Mouse (Mus musculus) kidney, postnatal 10 days (tissue): ENCODE results near the gene Cacna2d1.
A peak's percentile ranks its signal among the peaks of the same experiment; 100 is the strongest.

ENCODE experiments used
- DNase-seq: peaks from one replicate; pipeline ENCODE4 v3.0.0; 2021; ENCODE audit warnings: mixed read lengths

The Cacna2d1 gene

DNA sequence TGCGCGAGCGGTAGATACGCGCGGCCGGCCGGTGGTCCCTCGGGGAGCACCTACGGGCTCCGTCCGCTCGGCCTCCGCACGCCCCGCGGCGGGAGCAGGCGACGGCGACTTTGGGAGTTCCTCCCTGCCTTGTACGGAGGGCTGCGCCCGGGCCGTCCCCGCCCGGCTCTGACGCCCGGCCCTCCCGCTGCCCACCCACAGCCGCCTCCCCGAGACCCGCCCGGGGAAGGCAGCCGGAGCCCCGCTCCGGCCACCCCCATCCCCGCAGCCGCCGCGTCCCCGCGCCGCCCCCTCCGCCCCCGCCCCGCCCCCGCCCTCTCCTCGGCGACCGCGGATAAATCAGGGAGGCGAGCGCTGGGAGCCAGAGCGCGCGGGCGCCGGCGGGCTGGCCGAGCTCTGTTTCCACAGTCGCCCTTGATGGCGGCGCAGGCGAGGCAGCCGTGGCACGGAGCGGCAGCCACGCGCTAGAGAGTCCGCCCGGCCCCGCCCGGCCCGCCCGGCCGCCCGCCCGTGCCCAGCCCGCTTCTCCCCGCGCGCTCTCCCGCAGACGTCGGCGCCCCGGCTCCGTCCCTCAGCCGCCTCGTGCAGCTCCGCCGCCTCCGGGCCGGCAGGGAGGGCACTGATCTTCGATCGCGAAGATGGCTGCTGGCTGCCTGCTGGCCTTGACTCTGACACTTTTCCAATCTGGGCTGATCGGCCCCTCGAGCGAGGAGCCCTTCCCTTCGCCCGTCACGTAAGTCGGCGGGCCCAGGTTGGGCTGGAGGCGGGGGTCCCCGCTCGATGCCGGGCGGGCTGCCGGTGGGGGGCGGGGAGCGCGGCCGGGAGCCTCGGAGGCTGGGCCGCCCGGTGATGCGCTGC, at the start of gene Cacna2d1:
Cacna2d1 (plus strand) TSS at position 316 of the 858 bp plus-strand sequence.
- DNase-seq: peak; percentile 75

DNA sequence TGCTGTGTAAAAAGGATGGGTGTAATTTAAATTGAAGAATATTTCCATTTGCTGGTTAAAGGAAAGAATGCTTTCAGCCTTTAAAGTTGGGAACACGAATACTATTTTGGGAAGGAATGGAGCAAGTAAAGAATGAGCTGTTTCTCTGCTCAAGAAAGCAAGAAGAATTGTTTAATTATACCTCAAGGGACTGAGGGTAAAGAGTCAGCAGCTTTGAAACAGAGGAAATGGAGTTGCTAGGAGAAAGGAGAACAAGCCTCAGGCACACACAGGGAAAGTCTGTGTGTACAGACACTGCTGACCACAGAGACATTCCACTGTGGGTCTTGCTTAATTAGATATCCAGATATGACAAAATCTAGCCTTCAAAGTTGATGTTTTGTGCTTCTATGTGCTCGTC, 39.4 kb upstream of the Cacna2d1 start:
- no peak for DNase-seq

DNA sequence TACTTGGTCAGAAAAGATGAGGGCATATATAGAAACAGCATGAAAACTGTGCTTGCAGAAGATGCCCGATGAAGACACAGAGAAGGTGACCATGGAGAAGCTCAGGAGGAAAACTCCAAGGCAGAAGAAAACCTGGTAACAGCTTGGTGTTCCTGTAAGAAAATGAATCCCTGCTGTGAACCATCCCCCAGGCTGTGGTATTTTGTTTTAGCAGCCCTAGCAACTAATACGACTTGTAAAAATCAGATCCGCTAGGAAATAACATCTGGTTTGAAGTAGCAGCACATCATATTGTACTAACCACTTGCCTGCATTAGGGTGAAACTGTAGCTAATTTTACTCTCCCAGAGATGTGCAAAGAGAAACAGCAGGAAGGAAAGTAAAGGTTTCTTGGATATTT, 37.8 kb upstream of the Cacna2d1 start:
- no peak for DNase-seq

DNA sequence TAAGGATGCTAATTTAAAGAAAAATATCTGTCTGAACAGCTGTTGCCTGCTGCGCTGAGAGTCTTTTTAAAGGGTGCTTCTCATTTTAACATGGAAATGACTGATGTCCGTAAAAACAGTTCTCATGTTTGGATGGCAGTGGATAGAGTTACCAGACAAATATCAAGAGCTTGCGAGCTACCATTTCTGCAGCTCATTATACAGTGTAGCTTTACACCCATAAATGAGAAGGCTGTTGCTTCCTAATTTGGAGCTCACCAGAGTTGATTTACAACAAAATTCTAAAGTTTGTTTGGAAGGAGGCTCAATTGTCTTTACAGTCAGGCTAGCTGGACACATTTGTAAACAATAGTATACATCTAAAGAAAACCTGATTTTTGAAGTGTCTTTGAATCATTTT, 28.0 kb upstream of the Cacna2d1 start:
- no peak for DNase-seq

DNA sequence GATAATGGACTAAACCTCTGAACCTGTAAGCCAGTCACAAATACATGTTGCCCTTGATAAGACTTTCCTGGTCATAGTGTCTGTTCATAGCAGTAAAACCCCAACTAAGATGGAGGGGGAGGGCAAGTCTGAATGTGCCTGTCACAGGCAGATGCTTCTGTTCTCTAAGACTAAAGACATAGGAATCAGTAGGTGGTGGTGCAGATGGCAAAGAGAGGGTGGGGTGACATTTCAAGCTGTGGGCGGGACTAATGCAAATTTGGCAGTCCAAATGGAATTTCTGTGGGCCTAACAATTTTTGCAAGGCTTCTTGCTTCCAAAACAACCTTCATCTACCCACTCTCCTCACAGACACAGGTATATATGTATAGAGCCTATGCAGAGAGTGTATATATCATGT, 19.6 kb upstream of the Cacna2d1 start:
- no peak for DNase-seq

DNA sequence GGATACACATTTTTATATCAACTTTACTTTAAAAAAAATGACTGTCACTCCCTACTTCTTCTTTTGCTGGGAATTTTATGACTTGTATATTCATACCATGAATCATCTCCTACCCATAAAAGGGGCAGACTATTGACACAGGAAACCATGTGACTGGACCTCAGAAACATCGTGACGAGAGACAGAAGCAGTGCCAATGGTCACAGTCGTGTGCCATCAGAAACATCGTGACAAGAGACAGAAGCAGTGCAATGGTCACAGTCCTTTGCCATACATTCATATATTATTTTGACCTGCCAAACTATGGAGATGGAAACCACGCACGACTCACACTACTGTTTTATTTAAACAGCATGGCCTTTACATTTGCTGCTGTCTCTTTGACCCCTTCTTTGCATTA, 6.0 kb upstream of the Cacna2d1 start:
- DNase-seq: no peak

DNA sequence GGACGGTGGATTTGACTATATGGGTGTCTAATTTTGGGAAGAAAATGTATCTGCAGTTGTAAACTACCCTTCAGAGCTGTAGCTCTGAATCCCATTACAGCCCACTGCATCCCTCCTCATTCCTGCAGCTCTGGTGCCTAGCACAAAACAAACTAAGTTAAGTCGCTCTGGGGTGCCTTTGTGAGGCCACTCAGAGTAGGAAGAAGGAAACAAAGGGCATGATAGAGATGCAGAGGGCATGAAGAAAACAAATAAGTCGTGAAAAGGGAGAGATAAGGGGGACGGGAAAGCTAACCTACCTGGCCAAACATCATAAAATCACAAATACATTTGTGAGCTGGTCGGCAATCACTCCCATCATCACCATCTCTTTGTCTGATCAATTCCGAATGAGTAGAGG, 1.5 kb upstream of the Cacna2d1 start:
- no peak for DNase-seq

DNA sequence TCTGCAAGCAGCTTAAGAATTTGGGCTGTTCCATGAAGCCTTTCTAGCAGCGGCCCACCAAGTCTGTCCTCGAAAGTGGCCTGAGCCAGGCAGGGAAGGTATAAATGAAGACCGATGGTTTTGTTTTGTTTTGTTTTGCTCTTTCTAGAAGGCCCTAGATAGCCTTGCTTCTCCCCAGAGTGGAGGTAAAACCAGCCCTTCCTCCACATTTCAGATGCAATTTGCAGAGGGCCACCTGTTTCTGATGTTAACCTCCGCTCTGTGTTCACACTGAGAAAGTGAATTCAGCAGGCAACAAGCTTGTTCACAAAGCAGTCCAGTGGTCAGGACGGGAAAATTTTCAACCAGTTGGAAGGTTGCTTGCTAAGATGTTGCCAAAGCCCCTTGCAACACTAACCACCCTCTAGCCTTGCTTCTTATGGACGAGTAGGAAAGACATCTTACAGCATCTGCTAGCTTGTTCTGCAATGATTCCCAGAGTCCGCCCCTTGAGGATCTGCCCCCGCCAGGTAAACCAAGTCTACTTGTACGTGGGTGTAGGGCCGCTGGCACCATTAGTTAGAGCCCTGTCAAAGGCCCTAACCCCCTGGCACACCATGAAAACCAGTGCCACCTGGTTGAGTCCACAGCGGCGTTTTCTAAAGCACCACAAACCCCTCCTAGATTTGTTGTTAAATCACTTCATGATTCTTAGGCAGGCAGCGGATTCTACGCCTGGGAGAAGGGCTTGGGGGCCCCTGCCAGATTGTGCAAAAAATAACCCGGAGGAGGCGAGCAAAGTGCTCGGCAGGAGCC, 713 bp upstream of the Cacna2d1 start:
- DNase-seq: no peak

DNA sequence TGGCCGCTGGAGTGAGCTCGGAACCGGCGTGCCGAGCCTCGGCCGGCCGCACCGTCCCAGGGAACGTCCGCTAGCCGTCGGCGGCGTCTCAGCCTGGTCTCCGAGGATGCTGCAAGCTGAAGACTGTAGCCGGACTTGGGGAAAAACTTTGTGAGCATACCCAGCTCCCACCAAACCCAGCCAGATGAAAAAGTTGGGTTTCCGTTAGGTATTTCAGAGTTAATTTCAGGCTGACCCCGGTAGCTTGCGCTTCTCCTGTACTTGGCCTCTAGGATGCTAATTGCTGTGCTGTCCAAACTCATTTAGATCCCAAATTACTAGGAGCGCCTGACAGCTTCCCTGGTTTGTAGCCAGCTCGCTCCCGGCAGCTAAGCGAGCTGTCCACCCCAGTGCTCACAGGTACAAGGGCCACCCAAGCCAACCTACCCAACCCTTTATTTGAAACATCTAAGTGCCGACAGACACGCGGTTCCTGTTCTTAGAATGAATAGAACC, 790 bp downstream of the Cacna2d1 start:
- DNase-seq: no peak

DNA sequence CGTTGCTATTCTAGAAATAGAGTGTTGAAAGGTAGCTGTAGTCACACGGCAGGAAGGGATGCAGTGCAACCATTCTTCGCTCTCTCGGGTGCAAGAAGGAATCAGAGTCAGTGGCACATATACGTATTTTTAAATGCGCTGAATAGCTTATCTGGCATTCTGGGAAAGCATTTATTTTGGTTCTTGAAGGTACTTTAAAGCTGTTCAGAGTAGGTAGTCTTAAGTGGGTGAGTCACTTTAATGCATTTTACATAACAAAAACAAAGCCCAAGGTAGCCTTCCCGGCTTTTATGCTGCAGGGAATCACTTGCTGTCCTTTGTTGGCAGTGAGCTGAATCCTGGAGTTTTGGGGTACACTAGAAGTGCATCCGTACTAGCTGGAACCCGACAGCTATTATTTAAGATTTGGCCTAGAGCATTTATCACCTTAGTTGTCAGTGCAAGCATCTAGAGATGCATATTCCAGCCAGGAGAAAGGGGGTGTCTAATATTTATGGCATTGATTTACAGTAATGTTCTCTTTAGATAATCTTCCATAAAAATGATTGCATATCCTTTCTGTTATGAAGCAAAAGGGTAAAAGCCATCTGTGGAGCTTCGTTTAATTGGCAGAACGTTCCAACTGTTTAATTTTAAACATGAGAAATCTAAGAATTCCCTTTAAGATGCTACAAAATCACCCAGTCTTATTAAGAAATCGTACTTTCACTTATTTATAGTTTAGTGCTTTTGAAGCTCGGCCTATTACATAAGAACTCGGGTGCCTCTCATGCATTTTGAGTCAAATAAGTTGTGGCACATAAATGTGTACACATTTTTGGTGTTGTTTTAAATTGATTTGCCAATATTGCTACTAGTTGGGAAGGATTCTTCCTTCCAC, 1.6 kb downstream of the Cacna2d1 start:
- DNase-seq: no peak

DNA sequence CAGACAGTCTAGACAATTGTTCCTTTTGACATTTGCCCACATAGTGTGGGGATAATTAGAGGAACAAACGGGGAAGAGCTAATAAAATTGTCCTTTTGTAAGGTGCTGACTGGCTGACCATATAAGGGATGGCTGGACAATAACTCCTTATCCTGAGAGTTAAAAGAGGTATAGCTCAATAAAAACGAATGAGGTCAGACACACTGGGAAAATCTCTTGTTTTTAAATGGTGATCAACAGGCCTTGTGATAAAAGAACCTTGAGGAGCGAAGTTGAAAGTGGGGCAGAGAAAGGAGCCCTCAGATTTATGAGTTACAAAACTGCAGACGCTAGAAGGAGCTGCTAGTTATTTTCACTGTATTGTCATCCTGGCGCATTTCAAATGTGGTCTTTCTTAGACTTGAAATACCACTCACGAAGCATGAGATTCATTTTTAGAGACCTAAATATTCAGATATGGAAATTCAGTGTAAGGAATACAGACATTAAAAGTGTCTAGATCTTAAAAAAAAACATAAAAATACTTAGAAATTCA, 6.8 kb downstream of the Cacna2d1 start:
- no peak for DNase-seq

DNA sequence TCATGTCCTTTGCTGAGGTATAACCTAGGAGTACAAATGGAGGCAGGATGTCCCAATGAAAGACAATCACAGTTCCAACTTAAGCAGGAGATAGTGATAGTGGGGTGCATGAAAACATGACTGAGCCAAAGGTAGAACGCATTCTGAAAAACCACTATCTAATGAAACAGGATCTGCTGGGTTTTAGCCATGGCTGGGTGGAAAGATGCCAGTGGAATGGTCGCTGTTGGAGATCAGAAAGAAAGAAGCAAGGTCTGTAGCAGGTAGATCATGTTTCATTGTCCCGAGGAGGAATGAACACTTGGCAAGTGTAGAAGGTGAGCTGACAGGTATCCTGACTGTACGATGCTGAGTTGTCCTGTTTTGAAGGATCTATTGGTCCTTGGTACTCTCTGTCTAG, 7.6 kb downstream of the Cacna2d1 start:
- DNase-seq: no peak

DNA sequence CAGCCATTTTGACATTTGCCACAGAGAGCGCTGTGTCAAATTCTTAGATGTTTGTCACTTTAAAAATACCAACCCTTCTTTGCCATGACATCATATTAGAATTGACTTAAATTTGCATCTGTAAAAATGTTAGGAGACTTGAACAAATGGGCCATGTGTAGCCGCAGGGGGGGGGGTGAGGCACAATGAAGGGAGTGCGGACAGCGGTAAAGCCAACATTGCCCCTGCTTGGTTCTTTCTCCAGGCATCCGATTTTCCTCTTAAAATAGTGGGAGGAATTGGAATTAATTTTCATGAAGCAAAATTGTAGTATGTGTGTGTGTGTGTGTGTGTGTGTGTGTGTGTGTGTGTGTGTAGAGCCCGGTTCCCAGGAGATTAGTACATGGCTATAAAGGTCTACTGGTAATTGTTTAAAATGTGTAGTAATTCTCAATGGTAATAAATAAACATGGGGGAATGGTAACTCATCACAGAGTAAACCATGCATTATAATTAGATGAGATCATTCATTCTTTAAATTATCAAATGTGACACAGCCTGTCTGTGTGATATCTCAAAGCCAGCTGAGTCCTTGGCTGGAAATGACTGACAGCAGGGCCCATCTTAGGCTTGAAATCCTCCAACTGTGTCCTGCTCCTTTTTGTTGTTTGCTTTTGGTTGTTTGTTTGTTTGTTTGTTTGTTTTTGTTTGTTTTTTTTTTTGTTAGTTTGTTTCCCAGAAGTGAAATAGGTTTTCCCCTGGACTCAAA, 14.0 kb downstream of the Cacna2d1 start:
- DNase-seq: no peak

DNA sequence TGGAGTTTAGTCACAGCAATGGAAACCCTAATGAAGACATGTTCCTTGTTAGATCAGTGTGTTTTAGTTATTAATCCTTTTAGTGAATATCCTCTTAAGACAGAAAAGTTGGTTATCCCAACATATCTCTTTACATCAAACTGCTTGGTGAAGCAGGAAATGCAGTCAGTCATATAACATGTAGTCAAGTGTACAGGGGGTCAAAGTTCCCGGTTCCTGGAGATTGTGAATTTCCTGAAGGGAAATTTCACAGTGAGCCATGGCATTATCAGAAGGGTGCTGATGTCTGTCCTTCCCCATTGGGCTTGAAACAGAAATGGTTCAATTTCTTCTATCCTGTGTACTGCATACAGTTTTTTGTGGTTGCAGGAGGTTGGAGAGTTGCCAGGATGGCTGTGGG, 25.3 kb downstream of the Cacna2d1 start:
- DNase-seq: no peak

DNA sequence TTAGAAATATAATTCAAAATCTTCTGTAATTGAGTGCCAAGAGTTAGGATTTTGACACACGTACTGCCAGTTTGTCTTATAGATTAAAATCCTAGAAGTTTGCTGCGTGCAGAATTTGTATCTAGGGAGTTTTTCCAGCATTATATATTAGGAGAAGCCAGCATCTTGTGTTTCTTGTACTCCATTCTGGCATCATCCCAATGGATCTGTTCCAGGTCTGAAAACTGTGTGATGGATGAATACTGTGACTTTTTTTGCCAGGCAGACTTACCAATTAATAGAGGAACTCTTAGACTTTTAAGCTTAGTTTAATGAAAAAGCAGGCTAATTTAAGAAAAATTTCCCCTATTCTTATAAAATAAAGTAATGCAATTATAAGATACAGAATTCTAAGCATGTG, 27.4 kb downstream of the Cacna2d1 start:
- DNase-seq: peak; percentile 6

DNA sequence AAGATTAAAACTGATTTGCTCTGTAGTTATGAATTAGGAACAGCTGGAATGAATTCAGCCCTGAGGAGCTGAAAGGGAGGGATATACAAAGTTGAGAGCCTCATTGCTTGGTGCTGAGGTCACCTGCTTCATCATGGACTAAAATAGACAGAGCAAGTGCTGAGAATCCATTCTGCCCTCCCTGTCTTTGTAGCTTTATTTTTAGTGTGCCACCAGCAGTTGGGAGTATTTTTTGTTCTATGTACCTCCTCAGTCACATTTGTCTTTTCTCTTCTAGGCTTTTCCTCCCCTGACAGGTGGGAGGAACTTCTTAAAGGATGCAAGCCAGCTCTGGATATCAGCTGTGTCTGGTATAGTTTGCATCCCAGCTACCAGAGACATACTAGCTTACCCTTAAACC, 32.4 kb downstream of the Cacna2d1 start:
- no peak for DNase-seq

DNA sequence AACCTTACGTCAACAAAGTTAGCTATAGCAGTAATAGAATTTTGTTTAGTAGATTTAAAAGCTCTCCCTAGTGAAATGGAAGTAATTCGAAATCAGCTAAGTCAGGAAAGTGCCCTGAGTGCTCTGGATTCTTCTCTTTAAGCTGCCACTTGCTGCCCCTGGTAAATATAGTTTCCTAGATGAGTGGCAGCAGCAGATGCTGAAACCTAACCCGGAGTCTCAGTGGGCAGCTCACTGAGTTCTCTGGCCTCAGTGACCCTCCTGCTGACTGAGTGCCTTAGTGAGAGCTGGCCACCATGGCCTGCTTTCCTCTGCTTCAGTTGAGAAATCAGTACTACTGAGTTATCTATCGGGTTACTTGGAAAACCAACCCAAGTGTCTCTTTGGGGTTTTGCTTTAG, 37.3 kb downstream of the Cacna2d1 start:
- no peak for DNase-seq

DNA sequence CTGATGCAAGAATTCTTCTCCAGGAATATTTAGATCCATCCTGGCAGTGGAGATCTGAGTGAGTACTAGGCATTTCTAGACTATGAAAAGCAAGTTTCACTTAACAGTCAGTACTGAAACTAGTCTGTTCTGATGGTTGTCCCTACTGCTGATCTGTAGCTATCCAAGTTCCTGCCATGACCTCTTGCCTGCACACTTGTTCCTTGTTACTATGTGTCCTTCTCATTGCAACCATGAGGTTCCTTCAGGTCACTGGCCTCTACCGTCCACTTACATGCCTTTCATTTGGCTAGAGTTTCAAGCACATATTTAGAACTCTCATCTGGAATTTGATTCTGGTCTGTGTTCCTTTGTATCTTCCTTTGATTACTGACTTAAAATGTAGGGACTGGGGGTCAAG, 37.9 kb downstream of the Cacna2d1 start:
- DNase-seq: no peak

DNA sequence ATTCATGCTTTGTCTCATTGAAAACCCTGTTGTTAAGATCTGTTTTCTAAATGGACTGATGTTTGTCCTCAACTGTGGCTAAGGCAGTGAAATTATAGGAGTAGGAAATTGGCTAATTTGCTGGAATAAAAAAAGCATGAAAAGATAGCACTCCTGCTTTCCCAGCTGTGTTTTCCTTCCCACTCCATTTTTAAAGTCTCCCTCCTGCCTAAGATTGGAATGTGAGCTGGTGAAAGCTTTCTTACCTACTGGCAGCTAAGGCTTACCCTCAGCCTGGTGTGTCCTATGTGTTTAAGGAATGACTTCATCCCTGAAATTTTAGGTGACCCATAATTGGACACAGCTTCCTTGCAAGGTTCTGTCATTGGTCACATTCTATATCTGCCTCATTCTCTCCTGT, 40.2 kb downstream of the Cacna2d1 start:
- no peak for DNase-seq

DNA sequence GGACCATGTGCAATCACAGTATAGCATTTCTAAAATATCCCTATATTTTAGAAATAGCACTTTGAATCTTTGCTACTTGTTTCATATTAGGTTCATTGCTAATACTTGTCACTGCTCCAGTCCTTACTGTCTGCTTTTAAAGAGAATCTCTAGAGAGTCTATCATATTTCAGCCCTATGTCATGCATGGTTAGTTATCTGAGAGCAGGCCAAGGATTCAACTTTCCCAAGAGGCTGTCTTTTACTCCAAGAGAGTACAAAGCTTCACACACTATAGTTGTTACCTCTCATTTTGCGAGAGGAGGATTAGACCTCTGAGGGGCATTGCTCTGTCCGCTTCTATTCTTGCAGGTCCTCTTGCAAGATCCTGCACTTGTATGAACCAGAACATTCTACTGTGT, 44.7 kb downstream of the Cacna2d1 start:
- DNase-seq: no peak

DNA sequence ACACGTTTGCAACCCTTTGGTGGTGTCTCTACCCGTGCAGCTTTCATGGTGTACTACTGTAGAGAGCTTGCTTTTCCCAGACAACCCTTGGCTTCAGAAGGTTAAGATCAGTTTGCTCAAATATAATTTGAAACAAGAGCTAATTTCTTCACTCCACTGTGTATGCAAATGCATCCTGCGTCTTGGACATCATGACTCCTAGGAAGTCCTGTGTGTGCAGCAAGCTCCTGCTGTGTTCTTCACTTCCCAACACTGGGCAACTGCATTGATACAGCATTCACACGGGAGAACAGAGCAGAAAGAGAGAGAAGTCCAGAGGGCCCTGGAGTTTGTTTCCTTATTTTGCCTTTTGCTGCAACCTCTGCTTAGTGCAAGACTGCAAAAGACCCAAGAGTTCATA, 48.1 kb downstream of the Cacna2d1 start:
- DNase-seq: no peak

DNA sequence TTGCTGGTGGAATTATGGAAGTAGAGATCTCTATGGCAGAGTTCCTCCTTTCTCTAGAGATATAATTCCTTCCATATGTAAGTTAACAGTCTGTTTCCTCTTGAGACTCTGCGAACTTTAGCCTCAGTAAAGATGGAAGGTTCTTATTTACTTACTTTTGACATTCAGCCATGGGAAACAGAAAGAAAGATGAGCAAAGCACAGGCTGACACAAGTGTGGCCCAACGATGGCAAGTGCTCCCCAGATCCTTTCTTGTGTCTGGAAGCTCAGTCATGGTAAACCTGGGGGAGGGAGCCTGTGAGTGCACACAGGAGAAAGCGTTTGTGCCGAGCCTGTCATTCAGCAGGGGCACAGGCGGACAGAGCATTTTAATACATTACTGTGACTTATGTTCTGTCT, 48.9 kb downstream of the Cacna2d1 start:
- DNase-seq: no peak
